Mouse (Mus musculus) telencephalon, adult 2 months (tissue): ENCODE results near the gene Rrm1.
"Not testable (repeated sequence)": the region's sequence is repeated elsewhere in the genome, so short reads cannot be mapped to it uniquely, and the experiment has no call there.

ENCODE experiments used
- DNase-seq: peaks from one replicate; pipeline ENCODE4 v3.0.0-alpha.2; 2011; ENCODE audit warnings: low read depth, low spot score

The Rrm1 gene

DNA sequence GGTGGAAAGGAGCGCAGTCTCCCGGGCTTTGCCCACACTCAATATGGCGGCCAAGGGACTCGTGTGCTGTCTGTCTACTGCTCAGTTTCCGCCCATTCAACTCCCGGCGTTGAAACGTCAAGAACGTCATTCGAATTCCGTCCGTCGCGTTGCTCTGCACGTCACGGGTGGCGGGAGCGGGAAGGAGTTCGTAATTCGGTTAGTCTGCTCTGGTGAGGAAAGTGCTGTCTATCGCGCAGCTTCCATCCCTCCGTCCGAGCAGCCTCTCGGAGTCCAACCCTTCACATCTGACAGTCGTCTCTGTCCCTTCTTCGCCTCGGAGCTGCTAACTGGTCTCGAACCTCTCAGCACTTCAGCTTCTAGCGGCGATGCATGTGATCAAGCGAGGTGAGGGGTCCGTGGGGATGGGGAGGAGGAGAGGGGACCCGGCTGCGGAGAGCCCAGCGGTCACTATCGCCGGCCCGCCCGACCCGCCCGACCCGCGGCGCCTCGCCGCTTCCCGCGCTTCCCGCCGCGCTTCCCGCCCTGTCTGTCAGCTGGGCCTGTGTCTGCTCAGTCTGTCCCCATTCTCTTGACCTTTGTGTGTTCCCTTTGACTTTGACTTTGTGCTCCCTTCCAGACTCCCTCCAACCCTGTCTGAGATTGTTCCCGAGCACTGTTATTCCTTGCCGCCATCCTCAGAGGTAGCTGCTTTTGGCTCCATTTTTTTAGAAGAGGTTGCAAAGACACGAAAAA is at the start of gene Rrm1:
Gene Rrm1 (plus strand): TSS at position 39 of the 735 bp plus-strand sequence.
- peak; percentile 98 for DNase-seq

DNA sequence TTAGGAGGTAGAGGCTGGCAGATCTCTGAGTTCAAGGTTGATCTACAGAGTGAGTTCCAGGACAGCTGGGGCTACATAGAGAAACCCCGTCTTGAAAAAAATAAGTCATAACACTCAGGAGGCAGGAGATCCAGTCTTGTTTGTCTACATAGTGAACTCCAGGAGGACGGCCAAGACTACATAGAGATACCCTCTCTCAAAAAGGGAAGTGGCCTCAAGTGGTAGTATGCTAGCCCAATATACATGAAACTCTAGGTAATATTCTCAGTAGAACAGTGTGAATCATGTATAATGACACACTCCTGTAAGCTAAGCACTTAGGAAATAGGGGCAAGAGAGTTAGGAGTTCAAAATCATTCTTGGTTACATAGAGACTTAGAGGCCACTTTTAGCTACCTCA is 47.6 kb upstream of the Rrm1 start:
- no peak for DNase-seq

DNA sequence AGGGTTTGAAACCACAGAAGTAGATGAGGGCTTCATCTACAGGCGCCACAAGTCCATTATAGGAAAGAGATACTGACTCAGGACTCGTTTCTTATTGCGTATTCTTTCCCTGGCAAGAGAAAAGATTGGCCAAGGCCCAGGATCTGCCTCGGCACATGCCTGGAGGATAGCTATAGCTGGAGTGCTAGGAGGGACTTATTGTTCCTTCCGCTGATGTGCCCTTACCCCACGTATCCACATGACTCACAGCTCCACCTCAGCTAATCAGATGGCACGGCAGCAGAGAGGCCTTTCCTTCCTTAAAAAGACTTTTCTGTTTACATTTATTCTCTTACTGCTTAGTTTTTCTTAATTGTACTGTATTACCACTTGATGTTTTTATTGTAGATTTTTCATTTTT is 45.6 kb upstream of the Rrm1 start:
- DNase-seq = no peak

DNA sequence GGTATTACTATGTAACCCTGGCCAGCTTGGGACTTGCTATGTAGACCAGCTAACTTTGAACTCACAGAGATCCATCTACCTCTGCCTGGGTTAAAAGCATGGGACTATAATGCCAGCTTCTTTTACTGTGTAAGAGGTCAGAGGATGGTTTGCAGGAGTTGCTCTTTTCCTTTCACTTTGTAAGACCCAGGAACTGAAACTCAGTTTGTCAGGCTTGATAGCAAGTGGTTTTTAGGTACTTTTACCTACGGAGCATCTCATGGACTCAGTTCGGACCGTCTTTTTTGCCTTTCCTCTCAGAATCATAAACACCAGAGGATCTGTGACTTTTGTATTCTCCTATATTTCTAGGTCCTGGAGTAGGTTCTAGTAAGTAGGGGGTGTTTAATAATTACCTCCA is 45.2 kb upstream of the Rrm1 start:
- no peak for DNase-seq

DNA sequence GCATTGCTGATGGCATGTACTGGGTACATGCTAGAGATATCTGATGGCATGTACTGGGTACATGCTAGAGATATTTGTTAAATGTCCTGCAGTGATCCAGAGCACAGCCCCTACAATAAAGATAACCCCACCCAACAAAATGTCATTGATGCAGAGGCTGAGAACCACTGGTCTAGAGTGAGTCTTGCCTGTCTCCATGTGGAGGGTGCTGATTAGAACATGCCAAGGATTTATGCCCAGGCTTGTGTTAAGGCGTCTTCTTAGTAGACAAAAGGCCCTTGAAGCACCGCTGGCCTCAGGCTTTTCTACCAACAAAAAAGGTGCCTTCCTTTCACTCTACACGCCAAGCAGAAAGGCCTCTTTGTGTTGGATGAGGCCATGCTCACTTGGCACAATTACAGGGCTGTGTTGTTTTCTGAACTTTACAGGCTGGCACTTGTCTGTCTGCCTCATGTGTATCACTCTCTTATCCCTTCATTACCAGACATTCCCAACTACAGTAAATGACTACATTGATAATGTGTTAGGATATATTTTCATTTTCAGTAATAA is 42.2 kb upstream of the Rrm1 start:
- DNase-seq = no peak

DNA sequence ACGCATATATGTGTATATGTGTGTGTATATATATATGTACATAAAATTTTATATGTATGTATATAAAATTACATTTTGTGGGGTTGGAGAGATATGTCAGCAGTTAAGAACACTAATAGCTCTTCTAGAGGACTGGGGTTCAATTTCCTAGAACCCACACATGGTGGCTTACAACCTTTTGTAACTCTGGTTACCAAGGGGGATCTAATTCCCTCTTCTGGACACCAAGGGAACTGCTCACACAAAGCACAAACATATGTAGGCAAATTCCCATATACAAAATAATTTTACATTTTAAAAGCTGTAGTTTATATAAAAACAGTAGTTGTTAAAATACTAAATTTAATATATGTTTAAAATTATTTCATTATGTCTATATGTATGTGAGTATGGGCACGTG is 37.4 kb upstream of the Rrm1 start:
- DNase-seq = no peak

DNA sequence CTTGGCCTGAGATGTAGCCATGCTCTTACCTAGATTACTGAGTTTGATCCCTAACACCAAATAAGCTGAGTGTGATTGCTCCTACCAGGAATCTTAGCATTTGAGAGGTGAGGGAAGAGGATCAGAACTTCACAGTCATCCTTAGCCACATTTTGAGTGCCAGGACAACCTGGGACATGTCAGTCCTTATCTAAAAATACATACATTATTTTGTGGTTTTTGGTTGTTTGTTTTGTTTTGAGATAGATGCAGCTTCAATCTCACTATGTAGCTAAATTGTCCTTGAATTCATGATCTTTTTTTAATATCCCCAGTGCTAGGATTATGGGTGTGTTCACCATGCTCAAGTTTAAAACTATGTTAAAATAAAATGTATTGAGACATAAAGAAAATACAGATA is 34.1 kb upstream of the Rrm1 start:
- no peak for DNase-seq

DNA sequence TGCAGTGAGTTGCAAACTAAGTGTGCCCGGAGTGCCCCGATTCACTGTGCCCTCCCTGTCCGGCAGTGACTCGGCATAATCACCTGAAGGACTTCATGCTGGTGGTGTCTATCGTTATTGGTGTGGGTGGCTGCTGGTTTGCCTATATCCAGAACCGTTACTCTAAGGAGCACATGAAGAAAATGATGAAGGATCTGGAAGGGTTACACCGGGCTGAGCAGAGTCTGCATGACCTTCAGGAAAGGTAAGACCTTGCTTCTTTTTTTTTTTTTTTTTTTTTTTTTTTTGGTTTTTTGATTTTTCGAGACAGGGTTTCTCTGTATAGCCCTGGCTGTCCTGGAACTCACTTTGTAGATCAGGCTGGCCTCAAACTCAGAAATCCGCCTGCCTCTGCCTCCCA is 26.2 kb upstream of the Rrm1 start:
- not testable (repeated sequence) for DNase-seq

DNA sequence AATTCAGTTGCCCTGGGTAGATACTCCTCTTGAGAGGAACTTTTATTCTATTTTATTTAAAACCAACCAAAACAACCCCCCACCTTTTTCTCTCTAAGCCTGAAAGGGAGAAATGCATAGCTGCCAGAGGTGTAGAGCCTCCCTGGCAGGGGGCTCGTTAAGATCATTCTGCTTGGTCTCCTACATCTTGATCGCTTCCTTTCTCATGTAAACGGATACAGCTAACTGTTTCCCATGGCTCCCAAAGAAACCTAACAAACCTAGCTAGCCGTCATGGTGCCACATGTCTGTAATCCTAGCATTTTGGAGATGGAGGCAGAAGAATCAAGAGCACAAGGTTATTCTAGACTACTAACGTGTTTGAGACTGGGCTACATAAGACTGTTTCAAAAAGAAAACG is 25.7 kb upstream of the Rrm1 start:
- no peak for DNase-seq

DNA sequence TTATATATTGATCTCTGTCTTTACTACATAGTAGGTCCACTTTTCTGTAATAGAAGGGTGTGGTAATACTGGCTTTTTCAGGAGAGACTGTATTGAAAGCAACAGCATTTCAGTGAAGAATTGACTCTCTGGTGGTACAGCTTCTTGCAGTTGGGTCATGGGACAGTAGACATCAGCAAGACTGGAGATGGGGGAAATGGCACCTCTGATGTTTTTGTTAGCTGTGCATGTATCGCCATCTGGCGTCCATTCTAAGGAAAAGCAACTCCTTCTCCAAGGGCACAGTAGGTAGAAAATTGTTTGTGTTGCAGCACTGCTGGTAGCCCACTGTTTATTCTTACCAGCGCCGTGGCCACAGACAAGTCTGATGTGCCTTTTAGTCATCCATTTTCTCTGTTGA is 24.1 kb upstream of the Rrm1 start:
- DNase-seq = peak; percentile 55

DNA sequence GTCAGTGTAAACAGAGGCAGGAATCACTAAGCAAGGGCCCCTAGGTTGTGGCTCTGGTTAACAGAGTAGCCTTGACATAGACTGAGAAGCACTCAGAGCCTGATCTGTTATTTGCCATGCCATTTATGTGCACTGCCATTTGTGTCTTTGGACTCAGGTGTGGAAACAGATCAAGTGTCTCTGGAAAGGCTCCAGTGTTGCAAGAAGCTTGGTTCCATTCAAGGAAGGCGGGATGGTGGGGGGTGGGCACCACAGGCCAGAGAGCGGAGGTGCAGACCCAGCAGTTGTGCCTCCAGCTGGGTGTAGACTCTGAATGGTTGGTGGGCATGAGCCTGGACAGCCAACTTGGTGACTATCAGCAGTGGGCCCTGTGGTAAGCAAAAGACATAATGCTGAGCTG is 19.5 kb upstream of the Rrm1 start:
- DNase-seq = no peak

DNA sequence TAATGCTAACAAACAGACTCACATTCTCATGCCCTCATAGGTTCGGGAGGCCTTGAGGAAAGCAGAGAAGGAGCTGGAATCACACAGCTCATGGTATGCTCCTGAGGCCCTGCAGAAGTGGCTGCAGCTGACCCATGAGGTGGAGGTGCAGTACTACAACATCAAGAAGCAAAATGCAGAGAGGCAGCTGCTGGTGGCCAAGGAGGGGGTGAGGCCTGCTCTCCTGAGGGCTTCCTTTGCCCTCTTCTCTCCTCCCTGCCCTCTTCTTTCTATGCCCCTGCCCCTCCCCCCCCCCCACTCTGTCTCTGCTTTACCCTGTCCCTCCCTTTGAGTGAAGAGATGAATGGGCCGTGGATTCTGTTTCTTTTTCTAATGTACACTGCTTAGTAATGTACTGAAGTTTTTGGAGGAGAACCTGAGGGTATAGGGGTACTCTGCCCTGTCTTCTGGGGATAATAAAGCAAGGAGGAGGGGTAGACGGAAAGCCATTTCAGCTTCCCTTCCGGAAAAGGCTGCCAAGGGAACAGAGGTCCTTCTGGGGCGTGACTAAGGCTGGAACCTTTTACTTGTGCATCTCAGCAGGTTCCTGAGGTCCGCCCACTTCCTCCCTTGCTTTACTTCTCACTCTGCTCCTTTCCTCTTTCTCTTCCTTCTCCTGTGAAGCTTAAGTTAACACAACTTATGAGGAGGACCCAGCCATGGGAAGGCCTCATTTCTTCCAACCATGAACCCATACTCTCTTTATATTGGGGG is 15.4 kb upstream of the Rrm1 start:
- no peak for DNase-seq

DNA sequence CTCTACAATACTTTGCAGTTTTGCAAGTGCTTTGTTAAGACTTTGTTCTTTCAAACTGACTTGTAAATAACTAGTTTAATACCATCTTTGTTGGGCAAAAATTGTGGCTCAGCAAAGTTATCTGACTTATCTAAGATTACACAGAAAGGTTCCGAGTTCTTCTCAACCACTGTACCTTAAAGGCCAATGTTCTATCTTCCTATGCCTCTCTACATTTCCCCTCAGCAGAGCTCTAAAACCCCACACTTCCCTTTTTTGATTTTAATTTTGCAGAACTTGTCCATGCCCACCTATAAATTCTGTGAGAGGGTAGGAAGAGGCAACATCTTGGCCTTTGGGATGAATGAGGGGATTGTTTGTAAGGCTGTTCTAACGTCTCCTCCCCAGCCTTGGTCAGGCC is 7.2 kb upstream of the Rrm1 start:
- no peak for DNase-seq

DNA sequence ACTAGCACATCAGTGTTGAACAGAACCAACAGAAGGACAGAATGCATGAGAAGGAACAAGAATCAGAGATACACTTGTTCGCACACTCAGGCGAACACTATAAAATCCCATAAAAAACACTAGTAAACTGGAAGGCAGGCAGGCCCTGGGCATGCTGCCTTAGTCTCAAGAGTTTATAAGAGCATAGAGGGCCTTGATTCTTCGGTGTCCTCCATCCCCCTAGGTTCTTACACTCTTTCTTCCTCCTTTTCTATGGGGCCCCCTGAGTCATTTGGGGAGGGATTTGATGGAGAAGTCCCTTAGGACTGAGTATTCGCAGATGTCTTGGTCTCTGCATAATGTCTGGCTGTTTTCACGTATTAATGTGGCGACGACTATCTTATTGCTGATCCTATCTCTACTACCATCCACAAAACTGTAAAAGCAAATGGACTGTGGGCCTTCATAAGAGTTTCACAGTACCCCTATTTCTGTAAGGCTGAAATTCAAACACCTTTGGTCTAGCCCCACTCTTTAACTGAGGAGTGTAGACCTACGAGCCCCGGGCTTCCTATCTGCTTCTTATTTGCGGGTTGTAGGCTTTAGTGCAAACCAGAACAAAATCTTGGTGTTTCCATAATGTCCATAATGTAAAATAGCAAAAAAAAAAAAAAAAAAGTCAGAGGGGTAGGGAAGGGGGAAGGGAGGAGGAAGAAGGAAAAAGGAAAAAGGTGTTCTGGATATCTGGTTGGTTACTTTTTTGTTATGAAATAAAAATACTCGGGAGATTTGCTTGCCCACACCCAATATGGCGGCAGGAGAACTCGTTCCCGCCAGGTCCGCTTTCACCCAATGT is 456 bp upstream of the Rrm1 start:
- no peak for DNase-seq

DNA sequence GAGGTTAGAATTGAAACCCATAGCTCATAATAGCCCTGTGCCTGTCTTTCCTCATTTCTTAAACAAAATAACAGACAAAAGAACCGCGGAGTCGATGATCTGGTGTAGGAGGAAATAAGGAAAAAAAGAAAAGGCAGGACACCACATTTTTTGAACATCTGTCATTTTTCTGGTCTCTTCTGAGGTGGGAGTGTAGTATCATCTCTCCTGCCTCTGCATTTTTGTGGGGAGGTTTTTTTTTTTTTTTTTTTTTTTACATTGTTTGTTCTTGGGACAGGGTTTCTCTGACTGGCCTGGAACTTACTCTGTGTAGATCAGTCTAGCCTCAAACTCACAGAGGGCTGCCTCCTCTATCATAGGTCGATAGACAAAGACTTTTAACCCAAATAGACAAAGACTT is 937 bp downstream of the Rrm1 start:
- DNase-seq = no peak

DNA sequence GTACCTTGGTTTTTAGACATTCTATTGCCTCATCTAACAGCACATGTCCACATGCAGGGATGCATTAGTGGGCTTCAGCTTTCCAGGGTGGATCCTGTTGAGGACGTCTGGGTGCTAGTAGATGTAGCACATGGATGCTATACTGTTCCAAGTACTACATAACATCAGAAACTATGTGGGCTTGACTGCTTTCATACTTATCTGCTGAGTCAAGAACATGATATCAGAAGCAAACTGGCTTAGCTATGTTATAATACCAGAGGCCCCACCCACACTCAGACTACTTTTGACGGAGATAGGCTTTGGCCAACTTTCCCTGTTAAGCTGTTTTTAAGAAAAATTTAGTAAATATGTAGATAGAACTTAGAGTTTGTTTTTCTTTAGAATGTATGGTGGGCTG is 2.8 kb downstream of the Rrm1 start:
- no peak for DNase-seq

DNA sequence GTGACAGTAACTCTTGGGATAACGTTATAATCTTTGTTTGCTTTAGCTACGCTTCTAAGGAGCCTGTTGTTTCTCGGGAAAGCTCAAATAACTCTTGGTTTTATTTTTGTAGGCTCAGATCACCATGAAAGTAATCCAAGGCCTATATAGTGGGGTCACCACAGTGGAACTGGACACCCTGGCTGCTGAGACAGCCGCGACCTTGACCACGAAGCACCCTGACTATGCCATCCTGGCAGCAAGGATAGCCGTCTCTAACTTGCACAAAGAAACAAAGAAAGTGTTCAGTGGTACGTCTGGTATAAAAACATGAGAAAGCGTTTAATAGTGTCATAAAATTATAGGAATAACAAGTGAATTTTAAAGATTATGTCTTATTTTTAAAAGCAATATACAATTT is 4.9 kb downstream of the Rrm1 start:
- no peak for DNase-seq

DNA sequence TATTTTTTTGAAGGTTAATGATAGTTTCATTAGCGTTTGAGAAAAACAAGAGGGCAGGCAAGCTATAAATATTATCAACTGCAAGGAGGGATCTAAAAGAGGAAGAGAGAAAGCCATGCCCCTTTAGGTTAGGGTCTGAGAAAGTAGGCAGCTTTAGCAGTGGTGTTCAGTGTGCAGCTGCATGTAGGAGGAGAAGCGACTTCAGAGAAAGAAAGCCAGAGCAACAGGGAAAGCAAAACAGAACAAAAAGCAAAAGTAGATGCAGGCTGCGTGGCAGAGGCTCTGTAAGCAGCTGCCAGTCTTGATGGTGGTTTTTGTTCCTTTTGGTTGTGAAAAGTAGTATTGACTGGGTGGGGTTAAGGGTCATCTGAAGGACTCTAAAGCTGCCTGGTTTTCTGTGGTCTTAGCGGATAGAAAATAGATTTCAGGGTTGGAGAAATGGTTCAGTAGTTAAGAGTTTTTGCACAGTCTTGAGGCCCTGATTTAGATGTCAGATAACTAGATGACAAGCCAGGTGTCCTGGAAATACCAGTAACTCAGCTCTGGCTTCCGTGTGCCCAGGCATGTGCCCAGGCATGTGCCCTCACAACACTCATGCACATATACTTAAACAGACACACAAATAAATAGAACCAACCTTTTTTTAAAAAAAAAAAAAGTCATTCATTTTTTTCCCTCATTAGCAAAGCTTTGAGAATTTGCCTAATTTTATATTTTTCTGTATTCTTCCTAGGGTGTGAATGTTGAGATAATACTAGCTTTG is 17.3 kb downstream of the Rrm1 start:
- no peak for DNase-seq

DNA sequence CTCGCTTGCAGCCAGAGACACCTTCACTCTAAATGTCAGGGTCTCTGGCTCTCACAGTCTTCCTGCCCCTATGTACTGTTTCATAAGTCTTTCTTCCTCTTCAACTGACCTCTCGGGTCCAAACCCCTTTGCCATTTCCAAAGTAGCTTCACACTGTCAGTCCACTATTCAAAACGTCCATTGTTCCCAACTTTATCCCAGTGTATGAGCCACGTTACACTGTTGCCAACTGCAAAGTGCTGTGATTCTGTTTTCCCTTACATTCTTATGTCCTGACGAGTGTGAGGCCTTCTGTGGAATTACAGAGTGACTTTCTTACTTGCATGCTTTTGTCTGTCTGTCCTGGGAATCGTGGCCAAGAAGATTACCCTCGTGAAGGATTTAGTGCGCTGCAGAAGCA is 26.1 kb downstream of the Rrm1 start:
- DNase-seq = no peak

DNA sequence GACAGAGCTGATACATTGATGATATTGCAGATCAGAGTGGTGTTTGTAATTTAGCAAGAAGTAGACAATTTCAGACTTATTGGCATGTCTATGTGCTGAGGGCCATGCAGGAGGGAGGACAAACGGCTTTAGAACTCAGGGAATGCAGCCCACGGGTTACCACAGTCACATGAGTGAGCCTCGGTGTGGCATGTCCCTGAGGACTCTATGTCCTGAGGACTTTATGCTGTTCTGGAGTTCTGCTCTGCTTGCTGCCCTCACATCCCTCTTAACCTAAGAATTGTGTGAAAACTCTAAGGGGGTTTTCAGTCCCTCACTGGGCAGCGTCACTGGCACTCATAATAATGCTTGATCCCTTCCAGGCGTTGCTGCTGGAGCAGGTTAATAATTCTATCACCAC is 31.2 kb downstream of the Rrm1 start:
- DNase-seq = no peak

DNA sequence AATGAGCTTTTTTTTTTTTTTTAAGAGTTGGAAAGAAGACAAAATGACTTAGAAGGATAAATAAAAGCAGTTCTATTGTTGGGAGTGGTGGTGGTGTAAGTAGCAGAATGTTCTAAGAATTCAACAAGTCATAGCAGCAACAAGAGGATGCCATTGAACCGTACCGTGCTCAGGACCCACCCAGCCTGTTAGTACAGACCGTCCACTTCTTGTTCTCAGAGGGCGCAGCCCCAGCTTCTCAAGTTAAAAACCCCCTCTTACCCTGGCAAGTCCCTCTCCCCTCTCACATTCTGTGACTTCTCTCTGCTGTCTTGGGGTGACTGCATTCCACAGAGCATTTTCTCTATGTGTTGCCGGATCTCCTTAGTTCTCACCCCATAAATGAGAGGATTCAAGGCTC is 35.1 kb downstream of the Rrm1 start:
- no peak for DNase-seq

DNA sequence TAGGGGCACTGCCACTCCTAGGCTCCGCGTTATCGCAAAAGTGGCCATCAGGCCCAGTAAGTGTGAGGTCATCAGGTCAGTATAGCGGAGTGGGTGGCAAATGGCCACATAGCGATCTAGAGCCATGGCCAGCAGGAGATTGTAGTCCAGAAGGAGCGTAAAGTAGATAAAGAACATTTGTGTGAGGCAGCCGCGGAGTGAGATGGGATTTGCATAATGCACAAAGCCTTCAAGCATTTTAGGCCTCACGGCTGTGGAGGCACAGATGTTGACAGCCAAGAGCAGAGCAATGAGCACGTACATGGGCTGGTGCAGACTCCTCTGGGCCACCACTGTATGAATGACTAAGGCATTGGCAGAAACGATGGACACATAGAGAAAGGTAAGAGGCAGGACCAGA is 35.9 kb downstream of the Rrm1 start:
- DNase-seq = no peak
